Mouse (Mus musculus): ENCODE measurements around the gene Gm11437. TPM values are rescaled to one million over a fixed set of nuclear protein-coding genes. Genes with fewer than 3 reads are reported as not detected.

Gene Gm11437
- polyA plus RNA-seq, 1 experiment from 2014 or later: not detected

Other genes with a start within 250 kb of the Gm11437 start
- gene Ddx52, start 225.4 kb downstream of the Gm11437 start, polyA plus RNA-seq (2015; fragmentation: Nextera tagmentation; extraction: Ambion mirVana): 30.9 and 31.4 TPM in 2 replicates
- gene Synrg, start 203.0 kb downstream of the Gm11437 start, polyA plus RNA-seq (2015; fragmentation: Nextera tagmentation; extraction: Ambion mirVana): 33.5 and 34.3 TPM in 2 replicates
- gene Dusp14, start 98.2 kb downstream of the Gm11437 start, polyA plus RNA-seq (2015; fragmentation: Nextera tagmentation; extraction: Ambion mirVana): 31.7 and 33.2 TPM in 2 replicates
- gene Tada2a, start 37.9 kb downstream of the Gm11437 start, polyA plus RNA-seq (2015; fragmentation: Nextera tagmentation; extraction: Ambion mirVana): 37.5 and 38.4 TPM in 2 replicates
- gene Acaca, start 37.8 kb downstream of the Gm11437 start, polyA plus RNA-seq (2015; fragmentation: Nextera tagmentation; extraction: Ambion mirVana): 26.4 and 27.5 TPM in 2 replicates

Measured in forebrain, embryonic 15.5 days (tissue).